Mouse (Mus musculus) forelimb bud, embryonic 11.5 days (tissue): ENCODE data around the gene Scarf1.
"Not testable (repeated sequence)": the region's sequence is repeated elsewhere in the genome, so short reads cannot be mapped to it uniquely, and the experiment has no call there.

Experiments
- DNase-seq: peaks from one replicate; pipeline ENCODE4 v3.0.0-alpha.2; 2012; ENCODE audit warnings: low read depth, low spot score

The Scarf1 gene

DNA sequence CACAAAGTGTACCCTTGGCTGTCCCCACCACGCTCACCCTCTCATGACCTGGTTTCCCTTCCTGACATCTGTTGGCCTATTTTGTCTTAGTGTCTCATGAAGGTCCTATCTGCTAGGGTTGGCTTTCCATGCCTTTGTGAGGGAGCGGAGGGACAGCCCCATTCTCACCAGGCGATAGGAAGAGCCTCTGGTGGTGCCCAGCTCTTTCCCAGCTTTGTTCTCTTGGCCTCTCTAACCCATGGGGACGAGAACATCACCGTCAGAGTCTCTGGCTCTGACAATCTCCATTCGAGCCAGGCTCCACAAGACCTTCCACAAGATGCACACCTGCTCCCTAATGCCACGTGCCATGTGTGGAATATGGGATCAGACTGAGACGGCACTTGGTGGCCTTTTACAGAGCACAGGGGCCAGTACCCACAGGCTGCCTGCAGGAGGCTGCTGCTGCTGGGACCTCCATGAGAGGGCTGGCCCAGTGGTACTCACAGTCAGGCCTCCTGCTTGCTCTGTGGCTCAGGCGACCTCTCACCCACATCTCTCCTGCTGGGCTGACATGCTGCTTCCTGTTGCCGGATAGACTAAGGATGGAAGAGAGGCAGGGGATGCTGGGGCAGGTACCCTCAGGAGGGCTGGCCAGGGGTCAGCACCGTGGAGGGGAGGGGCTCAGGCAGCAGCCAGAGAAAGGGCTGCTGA, 24.3 kb downstream of the Scarf1 start:
- DNase-seq = no peak

DNA sequence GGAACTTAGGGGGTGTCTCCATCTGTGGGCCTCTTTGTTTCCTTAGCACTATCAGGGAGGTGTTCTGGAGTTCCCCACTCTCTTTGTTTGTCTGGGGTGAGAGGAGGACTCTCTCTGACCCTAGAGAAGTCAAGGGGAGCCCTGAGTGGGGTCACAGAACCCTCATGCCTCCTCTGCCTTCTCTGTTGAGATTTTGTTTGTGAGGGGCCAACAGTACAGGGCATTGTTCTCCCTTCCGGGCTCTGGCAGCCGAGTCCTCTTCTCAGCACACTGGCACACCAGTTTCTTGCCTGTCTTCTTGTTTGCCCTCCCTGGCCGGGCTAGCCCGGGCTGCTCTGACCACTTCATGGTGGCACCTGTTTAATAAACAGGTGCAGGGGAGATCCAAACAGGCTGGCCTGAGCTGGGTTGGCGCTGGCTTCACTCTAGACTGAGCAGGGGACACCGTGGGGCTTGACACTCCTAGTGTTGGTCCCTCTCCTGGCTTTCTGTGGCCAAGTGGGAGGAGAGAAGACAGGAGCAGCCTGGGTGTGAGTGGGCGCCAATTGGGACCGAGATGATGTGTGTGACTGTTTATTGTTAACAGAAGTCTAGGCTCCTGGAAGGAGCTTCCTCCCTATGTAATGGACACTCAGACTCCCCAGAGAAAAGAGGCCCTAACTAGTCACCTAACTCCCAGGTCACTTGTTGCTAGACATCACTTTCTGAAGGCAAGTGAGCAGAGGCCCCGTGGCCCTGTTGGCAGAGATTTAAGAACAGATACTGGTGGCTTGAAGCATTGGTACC, 25.0 kb downstream of the Scarf1 start:
- DNase-seq = no peak

DNA sequence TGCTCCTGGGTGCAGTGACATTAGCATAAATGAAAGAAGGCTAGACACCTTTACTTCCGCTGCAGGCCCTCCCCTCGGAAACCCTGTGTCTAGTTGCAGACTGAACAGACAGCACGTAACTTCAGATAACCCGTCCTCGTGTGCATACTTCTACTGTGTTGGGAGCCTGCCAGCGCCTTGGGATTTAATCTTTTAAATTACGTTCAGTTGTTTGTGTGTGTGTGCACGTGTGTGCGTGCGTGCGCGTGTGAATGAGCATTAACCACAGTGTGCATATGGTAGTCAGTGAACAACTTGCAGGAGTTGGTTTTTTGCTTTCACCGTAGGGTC, 25.6 kb downstream of the Scarf1 start:
- DNase-seq = no peak

DNA sequence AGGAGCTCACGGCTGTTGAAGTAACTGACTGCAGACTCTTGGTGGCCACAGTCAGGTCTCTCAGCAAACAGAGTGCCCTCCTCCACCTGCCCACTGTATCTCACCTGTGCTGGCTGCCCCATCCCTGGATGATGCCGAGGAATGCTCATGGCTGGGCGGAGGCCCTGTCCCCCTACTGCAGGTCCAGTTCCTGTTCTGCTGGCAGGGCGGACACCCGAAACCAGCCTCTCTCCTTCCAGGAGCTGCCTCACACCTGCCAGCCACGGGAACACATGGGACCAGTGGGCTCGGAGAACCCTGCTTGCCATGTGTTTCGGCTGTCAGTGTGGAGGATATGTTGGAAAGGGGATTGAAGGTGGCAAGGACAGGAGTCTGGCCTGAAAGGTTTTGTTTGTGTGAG, 26.9 kb downstream of the Scarf1 start:
- no peak for DNase-seq

DNA sequence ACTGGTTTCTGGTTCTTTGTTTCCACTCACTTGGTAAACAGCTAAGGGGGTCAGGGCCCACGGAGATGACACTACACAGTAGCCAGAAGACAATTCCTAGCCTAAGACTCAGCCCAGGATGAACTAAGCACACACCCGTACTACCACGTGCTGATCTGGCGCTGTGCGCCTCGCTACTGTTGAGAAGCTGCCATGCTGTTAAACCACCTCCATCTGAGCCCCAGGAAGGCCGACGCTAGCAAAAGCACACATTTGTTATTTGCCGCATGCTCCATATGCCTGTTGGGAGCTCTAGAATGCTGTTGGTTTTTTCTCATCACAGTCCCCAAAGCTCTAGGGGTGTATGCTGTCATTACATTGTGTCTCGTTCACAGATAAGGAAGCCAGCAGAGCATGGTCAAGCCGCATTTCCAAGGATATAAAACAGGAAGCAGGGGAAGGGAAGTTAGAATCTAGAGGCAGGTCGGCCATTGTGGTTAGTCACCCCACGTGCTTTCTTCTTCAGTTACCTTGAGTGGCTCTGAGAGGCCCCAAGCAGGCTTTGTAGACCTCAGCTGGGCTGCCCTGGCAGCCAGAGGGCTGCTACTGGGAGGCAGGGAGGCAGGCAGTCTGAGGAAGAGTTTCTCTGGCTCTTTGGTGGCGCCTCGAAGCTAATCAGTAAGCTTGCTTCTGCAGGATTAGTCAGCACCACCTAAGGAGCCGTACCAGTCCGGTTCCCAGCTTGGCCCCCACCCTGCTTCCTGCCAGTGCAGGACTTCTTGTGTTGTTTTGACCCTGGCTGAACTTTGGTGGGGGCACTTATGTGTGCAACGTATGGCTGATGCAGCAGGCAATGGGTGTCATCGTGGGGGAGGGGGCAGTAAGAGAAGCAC, 27.6 kb downstream of the Scarf1 start:
- DNase-seq = no peak

DNA sequence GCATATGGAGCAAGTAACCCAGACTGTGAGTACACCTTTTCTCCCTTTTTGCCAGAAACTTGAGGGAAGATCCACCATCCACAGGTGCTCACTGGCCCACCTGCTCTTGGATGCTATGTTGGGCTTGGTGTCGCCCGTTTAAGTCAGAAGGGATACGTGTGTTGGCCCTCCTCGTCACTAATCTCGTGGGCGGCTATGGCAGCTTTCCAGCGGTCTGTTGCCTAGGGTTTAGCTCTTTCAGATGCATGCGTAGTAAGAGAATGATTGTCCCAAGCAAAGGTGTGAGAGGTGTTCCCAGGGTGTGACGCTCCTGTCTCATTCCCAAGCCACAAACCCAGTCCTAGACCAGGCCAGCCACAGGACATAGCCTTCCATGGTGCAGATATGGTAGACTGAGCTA, 31.4 kb downstream of the Scarf1 start:
- no peak for DNase-seq

DNA sequence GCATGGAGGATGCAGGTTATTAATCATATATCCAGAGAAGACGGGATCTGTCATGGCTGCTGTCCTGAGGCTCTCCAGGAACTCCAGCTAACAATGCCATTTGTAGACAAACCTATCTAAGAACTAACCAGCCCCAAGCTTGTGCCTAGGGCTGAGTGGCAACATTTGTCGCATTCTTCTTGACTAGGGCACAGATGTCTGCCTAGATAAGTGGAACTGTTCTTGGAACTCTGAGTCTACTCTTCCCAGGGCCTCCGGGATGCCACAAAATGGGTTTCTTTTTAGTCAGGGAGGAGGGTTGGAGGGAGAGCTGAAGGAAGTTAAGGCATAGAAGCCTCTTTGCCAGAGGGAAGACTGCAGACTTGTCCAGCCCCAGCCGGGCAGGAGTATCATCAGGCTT, 32.7 kb downstream of the Scarf1 start:
- no peak for DNase-seq

DNA sequence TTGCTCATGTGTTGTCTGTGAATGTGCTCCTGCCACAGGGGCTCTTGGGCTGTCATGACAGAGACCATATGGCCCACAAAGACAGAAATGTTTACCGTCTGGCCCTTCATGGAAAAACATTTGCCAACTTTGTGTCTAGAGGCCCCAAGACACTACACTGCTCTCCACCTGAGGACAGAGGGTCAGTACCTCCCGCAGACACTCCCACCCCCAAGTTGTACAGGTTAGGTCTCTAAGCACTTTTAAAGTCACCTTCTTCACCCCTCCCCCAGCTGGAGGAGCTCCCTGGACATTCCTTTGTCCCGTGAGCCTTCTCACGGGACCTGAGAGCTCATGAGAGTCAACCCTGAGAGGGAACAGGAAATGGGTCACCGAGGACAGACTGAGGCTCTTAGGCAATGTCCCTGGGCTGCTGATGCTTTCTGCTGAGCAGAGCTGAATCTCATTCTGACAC, 36.3 kb downstream of the Scarf1 start:
- DNase-seq = no peak

DNA sequence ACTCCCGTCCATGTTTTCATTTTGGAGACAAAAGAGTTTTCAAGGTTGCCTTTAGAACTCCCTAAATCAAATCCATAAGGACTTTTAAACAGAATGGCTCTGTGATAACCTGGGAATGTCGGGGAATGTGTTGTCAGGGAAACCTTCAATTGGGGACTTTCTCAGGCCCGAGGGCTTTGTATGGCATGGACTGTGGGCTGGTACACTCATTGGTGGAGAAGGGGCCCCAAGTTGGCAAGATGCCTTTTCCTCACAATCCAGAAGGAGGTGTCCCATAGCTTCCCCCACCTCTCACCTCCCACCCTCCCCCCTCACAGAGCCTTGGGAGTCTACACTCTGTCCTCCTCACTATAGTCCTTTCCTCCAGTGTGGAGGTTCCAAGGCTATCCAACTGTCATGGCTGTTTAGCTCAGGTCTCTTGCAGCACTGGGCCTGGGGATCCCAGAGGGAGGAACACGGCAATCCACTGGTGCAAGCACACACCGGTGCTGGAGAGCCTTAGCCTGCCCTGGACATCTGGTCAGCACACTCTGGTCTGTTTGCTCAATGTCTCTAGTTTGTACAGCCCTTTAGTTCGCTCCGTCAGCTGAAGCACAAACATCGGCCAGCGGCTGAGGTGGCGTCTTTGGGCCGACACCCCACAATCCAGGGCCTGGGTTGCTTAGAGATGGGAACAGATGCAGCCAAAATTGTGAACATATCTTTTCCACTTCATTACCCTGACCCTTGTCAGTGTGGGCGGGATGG, 37.0 kb downstream of the Scarf1 start:
- no peak for DNase-seq

DNA sequence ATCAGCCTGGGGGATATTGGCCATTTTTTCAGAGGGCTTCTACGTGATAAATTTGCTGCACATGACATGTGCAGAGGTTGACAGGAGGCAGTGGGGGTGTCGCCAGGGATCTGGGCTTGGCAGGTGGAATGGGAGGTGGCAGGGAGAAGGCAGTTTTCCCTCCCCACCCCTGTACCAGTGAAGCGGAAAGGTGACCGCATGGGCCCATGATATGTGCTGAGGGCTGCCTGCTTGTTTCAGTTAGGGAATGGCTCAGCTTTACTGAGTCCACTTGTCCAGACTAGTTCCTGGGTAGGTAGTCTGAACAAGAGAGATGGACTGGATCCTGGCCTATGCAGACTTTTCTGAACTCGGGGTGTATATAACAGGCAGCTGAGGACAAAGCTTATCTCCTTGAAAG, 38.0 kb downstream of the Scarf1 start:
- DNase-seq = no peak

DNA sequence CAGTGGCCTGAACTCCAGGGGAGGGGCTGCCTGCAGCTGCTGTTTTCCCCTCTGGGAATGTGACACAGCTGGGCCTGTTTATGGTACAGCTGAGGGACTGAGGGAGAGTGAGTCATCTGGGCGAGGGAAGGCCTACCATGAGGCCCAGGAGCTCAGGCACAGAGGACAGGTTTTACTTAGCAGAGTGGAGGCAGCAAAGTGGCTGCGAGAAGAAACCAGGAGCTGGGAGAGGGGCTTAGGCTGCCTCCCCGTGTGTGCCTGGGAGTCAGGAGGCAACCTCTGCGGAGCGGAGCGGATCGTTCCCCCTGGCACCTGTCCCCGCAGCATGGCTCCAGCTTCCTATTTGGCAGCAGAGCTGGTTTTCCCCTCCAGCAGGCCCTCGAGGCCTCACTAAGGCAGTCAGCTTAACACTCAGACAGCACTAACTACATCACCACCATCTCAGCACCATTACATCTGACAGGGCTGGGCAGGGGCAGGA, 38.7 kb downstream of the Scarf1 start:
- no peak for DNase-seq

DNA sequence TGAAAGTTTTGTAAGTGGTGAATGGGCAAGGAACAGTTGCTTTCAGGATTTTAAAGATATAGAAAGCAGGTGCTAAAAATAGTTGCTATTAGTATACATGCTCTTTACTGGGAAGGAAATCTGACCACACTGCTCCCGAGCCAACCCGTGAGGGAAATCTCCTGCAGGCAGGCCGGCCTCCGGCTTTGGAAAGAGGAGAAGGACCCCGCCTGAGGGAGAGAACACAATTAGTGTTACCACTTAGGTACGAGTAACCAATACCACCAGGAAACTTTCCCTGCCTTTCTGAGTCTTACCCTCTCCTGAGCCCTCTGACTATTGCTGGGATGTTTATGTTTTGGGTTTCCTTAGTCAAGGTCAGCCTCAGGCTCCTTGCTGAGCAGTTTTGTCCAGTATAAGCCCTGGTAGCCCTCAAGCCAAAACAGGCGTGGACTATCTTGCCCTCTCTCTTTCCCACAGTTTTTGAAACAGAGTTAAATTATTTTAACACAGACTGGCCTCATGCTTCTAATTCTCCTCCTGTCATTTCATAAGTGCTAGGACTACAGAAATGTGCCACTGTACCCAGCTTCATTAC, 39.7 kb downstream of the Scarf1 start:
- DNase-seq = no peak

DNA sequence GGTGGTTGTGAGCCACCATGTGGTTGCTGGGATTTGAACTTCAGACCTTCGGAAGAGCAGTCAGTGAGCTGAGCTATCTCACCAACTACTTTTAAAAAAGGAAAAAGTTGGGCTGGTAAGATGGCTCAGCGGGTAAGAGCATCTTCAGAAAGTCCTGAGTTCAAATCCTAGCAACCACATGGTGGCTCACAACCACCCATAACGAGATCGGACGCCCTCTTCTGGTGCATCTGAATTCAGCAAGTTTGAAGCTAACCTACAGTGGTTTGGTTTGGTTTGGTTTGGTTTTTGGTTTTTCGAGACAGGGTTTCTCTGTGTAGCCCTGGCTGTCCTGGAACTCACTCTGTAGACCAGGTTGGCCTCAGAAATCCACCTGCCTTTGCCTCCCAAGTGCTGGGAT, 42.7 kb downstream of the Scarf1 start:
- not testable (repeated sequence) for DNase-seq

DNA sequence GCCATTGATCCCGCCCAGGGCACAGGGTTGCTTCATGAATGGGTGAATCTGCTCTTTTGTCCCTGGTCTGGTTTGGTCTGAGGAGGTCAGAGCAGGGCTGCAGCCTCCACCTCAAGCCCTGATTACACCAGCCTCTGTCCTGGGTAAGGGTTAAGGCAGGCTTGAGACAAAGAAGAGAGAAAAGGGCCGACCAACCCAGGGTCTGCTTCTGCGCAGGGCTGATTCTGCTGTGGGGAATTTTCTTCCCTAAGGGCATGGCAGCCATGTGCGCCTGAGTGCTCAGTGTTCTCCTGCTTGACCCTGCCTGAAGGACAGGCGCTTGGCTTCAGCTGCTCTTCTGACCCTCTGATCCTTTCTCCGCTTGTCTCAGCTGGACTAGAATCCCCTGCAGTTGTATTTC, 43.8 kb downstream of the Scarf1 start:
- DNase-seq = no peak

DNA sequence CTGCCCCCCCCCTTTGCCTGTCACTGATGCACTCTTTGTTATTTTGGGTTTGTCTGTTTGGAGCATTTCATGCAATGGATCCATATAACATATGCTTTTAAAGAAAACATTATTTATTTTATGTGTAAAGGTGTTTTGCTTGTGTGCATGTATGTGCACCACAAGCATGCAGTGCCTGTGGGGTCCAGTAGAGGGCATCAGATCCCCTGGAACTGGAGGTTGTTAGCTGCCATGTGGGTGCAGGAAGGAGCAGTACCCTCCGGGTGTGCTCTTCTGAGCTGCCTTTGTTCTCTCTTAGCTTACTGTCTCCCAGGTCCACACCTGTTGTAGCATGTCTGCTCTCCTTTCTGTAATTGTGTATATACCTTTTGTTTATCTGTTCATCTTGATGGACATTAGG, 44.8 kb downstream of the Scarf1 start:
- DNase-seq = no peak

DNA sequence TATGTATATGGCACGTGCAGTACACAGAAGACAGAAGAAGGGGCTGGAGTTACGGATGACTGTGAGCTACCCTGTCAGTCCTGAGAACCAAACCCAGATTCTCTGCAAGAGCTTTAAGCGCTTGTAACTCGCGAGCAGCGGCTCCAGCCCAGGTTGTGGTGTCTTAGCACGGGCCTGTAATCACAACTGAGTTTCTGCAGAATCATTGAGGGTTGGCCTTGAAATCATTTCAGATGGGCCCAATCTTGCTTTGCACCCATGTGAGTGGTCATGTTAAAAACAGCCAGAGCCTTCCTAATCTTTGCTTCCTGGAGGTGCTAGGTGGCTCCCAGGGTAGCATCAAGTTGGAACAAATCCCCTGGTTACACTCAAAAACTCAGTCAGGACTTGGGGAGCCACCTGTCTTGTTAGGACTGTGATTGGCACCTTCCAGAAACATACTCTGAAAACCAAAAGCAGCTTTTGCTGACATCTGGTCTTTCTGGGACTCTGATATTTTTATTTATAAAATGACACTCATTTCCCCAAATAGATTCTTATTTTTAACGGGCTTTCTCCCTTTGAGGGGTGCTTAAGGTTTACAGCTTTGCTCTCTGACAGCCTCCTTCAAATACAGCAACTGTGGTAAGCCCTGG, 46.6 kb downstream of the Scarf1 start:
- no peak for DNase-seq

DNA sequence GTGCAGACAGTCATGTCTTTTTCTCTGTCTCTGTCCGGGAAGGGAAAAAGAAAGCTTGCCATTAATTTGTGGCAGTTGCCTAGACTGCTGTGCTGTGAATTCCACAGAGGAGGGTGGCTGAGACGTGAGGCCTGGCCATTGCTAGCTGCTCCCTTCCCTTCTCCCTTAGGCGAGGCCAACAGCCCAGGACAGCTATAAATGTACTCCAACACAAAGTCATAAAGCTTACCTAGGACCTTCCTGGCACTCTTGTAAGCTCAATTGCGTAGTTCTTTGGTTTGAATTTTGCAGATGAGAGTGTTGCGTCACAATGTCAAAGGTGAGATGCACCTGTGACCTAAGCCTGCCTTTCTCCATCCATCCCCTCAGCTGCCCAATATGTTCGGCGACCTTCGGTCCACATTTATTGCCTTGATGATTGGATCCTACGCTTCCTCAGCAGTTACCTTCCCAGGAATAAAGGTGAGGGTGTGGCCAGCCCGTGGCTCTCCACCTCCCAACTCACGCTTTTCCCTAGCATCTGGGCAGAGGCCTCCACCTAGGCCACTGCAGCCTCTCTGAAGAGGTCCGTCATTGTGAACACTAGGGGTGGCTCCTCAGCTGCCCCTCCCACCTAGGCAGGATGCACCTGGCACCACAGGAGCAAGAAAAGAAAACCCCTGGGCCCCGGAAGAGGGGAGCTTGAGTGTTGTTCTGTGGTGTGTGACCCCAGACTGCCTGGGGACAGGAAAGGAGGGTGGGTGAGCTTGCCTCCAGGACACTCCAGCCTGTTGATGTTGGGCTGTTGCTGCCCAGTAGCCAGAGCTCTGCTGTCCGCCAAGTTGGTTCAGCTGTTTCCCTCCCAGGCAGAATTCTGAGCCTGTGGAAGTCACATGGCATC, 47.4 kb downstream of the Scarf1 start:
- no peak for DNase-seq

DNA sequence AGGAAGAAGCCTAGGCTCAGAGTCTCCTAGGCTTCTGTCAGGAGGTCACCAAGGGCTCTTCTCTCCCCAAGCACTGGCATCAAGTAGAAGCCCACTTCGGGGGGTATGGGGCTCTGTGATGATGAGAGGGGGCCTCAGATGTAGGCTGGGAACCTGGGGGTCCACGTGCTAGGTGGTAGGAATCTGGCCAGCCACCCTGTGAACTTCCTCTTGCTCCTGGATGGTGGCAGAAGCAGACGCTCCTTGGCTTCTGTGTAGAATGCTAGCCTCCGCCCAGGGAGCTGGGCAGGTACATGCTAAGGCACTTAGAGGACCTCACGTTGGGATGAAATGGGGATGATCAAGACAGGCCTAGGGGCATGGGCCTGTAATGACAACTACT, 48.1 kb downstream of the Scarf1 start:
- DNase-seq = no peak

DNA sequence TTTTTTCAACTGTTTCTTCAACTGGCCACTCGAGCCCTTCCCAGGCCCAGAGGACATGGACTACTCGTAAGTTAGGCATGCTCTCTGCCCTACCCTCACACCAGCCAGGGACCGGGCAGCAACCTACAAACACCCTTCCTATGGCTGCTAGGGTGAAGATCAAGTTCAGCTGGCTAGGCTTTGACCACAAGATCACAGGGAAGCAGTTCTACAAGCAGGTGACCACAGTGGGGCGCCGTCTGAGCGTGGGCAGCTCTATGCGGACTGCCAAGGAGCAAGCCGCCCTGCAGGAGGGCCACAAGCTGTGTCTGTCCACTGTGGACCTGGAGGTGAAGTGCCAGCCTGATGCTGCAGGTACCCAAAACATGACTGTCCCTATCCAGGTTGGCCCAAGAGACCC, 49.5 kb downstream of the Scarf1 start:
- DNase-seq = no peak
